Mouse (Mus musculus) kidney, postnatal 4 days (tissue): Measurements from ENCODE around the gene Lgi1.

ENCODE experiments used
- DNase-seq, 2 experiments: peaks; one replicate each; pipeline ENCODE4 v3.0.0; 2021; ENCODE audit warnings: mixed read lengths in 2 of 2

Lgi1 gene

DNA sequence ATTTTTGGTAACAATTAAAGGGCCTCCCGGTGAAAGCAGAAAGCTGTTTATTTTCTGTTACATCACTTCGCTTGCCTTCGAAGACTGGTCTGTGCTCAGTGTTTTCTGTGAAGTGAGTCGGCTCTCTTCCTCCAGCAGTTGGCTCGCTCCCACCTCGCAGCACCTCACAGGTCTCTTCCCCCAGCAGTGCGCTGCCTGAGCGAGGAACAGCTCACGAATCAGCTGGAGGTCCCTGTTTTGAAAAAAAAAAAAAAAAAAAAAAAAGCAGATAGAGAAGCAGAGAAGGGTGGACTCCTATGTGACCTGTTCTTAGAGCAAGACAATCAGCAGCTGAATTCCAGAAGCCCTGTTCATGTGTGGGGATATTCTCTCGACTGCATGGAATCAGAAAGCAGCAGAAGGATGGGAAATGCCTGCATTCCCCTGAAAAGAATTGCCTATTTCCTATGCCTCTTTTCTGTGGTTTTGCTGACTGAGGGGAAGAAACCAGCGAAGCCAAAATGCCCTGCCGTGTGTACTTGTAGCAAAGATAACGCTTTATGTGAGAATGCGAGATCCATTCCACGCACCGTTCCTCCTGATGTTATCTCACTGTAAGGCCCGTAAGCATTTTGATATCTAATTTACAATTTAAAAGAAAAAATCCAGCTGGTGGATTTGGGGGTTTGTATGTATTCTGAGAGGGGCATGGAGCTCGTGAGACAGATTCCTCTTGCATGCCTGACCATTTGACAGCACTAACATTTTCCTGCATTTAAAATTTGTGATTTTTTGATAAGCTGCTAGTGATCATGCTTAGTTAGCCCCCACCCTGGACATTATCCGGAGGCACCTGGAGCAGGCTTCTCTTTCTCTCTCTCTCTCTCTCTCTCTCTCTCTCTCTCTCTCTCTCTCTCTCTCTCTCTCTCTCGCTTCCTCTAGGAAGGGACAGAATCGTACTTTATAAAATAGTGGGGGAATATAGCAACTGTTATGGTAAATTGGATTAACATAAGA is at the start of gene Lgi1:
Lgi1 (plus strand) TSS at position 32 of the 996 bp plus-strand sequence.
- peak in 1 of 2 experiments; percentile 11 for DNase-seq

DNA sequence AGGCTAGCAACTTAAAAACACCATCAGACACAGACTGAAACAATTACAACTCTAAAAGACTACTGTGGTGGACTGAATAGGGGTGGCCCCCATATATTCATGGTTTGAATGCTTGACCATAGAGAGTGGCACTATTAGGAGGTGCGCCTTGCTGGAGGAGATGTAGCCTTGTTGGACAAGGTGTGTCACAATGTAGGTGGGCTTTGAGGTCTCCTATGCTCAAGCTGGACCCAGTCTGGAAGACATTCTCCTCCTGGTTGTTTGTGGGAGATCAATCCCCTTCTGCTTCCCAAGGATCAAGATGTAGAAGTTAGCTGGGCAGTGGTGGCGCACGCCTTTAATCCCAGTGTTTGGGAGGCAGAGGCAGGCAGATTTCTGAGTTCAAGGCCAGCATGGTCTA is 46.6 kb upstream of the Lgi1 start:
- DNase-seq: no peak

DNA sequence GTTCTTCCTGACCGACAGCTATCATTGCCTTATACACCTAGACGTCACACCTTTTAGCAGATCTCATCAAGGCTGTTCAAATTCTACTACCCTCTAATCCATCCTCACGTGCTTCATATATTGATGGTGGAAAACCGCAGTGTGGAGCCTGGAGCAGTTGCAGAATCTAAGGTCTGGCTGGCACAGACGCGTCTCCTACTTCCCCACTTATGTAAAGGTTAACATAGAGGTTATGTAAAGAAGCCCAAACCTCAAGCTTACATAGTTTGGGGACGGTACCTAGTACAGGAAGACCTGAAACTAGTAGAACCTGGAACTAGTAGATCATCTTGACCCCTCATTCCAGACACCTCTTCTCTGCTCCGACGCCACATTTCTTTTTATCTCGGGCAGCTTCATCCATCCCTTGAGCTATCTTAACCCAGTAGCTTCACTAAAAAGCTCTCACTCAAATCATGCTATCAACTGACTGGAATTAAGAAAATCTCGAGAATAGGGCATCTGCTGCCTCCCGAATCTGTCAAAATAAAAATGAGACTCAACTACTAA is 40.9 kb upstream of the Lgi1 start:
- peak in 1 of 2 experiments; percentile 9 for DNase-seq

DNA sequence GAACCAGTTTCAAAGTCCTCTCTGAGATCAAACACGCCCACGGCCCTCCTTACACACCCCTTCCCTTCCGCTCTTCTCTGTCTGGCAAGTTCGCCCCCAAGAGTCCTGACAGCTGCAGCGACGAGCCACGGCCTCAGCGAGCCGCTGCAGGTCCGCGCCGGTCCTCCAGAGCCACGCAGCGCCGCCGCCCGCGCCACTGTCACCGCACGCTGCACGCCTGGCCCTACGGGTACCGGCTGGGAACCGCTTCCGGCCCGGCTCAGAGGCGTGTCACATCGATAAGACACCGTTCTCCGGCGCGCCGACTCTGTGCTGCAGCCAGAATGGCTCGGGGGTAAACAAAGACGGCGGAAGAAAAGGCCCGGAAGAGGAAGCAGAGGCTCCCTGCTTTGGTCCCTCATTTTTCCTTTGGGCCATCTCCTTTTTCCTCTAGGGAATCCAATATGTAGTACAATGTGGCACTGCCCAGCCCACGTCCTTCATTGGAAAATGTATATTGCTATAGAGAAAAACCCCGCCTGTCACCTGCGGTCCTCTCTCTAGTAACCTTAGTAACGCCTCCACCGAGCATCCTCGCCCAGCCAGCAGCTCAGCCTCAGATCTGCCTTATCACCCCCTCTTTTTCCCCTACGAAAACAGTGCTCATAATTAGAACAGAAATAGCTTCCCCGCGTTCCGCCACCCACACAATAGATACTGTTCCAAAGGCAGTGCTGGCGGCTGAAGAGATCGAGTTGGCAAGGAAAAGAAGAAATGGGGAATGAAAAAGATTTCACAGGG is 40.2 kb upstream of the Lgi1 start, which contains the start of gene Fra10ac1:
Fra10ac1 (minus strand) TSS at position 252 of the 780 bp plus-strand sequence.
- DNase-seq: peak; percentile 92 to 95

DNA sequence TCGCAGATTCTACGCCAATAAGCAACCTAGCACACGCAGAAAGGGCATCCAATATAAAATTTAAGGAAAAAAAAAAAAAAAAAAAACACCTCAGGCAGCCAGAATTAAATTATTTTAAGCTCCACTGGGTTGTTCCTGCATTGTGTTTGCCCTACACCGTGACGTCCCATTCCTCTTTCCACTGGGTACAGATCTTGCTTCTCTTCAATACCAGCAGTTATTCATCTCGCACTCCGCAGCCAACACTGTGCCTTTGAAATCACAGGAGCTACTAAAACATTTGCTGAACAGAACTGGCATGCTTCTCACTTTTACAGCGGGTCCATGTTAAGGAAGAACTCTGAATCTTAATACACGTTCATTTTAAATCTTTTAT is 39.7 kb upstream of the Lgi1 start:
- no peak for DNase-seq

DNA sequence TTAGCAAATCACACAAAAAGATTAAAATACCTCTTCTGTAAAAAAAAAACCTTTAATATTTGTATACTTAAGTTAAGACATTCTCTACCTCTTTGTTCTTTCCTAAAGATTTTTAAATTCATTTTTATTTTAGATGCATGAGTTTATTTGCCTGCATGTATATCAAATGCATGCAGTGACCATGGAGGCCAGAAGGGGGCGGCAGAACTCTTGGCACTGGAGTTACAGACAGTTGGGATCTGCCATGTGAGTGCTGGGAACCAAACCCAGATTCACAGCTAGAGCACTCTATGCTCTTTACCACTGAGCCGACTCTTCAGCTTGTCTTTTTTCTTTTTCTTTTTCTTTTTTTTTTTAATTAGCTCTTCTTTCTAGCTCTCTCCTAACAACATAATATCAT is 35.6 kb upstream of the Lgi1 start:
- DNase-seq: peak; percentile 19 to 27

DNA sequence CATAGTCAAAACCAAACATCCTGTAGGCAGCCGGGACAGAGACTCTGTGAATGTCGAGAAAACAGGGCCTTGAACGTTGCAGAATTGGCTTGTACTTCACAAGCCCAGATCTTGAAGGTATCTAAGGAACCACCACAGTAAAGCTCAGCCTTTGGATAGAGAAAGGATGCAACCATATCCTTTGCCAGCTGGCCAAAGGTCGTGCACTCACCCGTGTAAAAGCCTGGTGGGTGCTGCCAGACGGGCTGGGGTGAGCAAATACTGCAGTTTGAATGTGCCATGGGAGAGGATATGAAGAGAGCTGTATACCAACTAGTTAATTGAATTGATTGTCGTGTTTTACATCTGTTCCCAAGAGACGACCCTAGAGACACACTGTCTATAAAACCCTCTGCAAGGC is 32.2 kb upstream of the Lgi1 start:
- peak; percentile 9 to 16 for DNase-seq

DNA sequence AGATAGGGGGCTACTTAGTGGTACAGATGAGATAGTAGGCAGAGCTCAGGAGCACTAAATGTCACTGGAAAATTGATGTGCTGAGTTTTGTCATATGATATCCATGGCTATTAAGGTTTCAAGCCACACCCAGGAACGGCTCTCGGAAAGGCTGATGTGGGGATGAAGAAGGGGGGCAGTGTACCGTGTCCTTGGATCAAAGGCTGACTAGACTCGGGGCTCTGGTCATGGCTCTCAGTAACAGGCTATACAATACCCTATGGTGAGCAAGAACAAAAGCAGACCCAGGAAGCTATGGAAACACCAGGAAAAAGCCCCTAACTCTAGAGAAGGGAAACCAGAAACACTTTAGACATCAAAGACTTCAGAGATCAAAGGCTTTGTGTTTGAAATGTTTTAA is 31.8 kb upstream of the Lgi1 start:
- DNase-seq: no peak

DNA sequence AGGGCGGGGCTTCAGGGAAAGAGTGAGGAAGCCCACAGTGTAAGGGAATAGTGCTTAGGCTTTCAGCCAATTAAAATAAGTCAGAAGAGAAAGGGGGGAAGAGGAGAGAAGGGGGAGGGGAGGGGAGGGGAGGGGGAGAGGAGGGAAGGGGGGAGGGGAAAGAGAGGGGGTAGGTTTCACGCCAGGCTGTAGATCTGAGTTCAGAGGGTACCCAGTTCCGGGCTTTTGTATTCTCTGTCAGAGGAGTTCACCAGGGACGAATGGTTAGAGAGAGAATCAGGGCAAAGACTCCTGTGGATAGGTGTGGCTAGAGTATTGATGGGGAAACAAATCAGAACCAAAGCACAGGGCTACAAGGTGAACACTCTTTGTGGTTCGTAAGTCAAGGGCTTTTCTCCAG is 27.8 kb upstream of the Lgi1 start:
- DNase-seq: no peak

DNA sequence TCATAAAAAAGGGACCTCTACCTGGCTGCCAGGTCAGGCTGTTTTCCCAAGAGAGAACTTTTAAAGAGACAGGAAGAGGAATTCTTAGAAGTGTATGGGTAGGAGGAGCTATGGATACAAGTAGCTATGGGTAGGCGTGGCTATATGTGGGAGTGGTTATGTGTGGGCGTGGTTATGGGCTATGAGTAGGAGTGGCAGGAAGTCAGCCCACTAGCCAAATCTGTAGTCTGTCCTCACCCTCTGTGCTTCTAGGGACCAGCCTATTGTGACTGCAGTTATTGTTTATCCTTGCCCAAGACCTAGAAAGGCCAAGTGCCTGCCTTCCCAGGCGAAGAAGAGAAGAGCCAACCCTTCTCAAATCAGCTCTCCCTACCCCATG is 26.5 kb upstream of the Lgi1 start:
- DNase-seq: peak; percentile 26 to 30

DNA sequence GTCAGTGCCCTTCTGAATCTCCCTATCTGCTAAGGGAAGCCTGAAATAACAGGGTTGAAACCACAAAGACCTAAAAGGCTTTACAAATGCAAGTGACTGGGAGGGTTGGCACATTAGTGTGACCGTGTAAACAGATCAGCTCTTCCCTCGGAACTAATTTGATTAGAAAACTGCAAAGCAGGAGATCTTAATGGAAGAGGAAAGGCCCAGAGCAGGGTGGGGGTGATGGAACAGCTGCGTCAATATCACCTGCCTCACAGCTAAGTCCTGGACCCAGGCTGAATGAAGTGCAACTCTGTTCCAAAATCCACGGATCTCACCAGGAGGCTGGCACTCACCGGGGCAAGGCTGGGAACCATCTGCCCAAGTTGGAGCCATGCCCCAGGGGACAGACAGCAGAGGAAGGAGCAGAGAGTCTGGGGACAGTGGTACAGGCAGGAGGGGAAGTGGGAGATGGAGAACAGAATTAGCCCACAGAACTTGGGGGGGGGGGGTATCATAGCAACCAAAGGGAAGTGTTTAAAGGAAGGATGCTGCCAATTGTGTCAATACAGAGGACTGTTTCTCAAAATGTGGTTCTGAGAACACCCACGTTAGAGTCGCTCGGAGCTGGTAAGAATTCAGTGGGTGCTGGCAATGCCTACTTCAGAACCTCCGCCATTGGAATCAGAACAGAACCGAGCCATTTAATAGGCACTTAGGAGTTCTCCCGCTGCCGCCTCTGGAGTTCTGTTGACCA is 26.0 kb upstream of the Lgi1 start:
- DNase-seq: no peak

DNA sequence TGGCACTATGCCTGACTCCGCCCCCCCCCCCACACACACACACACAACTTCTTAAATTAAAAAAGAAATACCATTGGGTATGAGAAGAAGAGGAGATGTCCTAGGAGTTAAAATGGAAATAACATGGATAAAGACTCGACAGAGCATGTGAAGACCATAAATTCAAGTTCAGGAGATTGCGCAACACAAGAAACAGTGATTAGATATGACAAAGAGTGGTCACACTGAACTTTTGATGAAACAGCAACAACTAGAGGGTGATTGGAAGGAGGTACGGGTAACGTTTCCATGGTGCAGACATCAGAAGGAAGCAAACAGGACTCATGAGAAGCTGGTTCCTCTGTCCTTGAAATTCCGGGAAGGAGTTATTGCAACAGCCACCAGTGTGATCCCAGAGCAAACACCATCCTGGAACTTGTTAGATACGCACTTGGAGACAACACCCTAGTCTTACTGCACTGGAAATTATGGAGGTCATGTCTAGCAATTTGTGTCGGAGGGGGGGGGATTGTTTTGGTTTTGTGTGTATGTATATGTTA is 22.0 kb upstream of the Lgi1 start:
- no peak for DNase-seq

DNA sequence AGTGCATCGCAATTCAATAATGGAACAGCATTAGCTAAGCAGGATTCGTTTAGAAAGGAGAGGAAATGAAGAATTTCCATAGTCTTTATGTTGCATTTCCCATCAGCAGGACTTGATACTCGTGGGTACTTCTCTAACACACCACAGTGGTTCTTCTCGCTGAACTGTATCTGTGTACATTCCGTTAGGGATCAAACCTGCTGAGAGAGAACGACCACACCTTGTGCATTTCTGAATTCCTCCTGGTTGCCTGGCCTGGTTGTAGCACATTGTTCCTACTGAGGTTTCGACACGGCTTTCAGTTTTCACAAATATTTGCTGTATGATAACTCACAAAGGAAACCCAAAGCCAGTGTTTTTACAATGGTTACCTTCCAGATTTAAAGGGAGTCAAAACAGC is 19.6 kb upstream of the Lgi1 start:
- no peak for DNase-seq

DNA sequence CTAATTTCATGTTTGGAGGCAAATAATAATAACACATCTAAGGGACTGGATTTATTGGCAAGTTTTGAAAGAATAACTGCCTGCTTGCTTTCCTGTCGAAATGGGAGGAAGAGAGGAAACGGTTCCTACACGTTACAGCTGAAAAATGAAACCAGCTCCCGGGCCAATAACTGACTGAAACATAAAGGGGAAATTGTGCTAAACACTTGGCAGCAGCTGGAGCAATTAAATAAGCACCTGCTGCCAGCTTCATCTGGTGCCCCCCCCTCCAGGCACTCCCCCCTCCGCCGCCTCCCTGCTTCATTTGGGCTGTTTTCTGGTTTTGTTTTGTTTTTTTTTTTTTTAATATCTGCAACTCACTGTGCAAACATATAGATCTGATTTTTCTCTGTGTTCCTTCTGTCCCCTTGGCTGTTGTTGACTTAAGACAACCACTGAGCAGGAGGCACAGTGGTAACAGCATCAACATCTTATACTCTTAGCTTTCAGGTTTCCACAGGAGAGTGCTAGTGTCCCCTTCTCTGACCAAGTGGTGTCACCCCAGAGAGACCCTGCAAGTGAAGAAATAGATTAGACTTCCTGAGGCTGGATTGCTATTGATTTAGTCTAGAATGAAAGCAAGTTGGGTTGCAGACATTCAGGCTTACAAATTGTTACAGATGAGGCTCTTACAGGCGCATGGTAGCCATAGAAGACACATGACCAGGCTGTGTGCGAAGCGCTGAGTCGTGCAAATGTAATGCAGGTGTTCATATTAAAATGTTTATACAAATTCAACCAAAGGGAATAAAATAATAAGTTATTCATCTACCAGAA is 18.8 kb upstream of the Lgi1 start:
- no peak for DNase-seq

DNA sequence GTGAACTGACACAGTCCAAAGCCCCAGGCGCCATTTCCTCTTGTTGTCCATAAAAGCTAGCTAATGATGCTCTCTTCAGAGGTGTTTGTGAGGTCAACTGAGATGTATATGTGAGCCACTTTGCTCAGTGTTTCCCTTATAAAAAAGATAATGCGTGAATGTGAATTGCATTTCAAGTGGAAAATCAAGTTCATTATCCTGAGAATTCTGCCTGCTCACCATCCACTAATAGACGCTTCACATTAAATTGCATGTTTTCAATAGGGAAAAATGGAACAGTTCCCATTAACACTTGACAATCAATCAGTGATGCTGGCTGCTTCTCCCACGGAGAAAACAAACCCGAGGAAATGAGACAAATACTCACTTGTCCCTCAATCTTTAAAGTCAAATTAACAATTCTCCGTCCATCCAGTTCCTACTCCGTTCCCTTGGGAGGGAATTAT is 18.1 kb upstream of the Lgi1 start:
- DNase-seq: no peak

DNA sequence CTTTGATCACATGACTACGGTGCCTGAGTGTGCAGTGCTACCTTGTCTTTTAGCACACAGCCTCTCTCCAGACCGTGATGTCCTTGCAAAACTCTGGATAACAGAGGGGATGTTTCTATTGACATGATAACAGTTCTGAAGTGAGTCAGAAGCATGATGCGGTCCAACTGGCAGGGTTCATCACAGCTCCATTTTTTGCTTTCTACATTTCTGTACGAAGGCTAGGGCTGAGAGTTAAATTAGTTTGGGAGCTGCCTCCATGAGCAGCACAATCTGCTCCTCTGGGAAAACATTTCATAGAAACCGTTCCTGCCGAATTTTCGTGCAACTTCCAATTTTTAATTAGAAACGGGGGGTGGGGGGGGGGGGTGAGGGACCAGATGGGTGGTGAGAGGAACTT is 14.7 kb upstream of the Lgi1 start:
- DNase-seq: no peak

DNA sequence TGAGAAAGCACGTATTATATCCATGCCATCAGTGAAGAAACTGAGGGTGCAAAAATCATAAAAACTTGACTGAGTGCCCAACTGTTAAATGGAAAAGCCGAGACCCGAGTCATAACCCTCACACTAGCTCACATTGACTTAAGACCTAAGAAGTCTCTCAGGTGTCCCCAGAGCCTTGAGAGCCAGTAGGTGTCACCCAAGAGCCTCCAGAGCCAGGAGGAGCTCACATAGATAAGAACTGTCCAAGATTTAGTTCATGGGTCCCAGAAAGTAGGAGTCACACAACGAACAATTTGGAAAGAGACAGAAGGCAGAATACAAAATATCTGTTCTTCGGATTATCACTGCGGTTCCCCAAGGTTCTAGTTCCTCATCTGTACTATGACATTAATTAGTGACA is 10.5 kb upstream of the Lgi1 start:
- DNase-seq: peak; percentile 67 to 69

DNA sequence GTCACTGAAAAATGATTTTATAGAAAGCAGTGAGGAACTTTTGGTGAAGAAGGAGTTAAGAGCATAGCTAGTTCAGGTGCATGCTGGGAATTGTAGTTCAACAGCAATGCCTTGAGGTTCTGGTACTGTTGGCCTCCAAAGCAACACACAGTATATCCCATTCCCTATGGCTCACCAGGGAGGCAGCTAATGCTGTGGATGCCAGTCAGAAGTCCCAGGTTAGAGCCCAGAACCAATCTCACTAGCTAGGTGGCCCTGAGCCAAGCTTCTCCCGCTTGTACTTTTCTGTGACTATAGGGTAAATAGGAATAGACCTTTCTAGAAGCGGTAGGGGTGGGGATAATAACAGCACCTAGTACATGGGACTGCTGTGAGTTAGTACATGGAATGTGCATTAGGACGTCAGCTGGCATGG is 5.7 kb upstream of the Lgi1 start:
- no peak for DNase-seq

DNA sequence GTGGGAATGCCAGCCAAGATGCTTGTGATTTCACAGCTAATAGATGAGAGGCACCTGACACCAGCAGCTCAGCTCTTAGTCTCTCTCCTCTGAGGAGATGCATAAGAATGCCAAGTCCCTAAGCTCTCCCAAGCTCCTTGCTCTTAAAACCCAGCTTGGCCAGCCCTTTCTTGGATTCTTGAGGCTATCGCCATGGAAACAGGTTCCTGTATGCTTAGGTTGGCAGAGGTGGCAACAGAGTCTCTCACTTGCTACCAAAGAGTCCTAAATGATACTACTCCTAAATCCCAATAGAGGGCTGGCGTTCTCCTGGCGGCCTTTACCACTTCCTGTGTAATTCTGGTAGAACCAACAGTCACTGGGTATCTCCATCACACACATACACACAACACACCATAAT is 4.9 kb upstream of the Lgi1 start:
- no peak for DNase-seq

DNA sequence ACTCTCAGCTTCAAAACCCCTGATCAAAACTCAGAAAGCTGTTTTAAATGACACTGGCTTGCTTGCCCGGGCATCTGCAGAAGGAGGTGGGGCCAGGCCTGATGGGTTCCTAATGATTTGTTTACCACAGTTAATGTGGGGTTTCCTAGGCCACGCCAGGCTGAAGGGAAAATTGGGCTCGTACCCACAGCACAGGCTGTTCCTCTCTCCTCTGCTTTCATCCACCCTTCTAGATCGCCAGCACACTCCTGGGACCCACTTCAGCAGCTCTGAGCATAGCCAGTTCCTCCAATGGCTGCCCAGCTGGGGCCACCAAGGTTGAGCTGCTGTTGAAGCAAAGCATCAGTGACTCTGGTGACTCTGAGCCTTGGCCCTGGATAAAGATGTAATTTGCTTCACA is 4.0 kb upstream of the Lgi1 start:
- no peak for DNase-seq

DNA sequence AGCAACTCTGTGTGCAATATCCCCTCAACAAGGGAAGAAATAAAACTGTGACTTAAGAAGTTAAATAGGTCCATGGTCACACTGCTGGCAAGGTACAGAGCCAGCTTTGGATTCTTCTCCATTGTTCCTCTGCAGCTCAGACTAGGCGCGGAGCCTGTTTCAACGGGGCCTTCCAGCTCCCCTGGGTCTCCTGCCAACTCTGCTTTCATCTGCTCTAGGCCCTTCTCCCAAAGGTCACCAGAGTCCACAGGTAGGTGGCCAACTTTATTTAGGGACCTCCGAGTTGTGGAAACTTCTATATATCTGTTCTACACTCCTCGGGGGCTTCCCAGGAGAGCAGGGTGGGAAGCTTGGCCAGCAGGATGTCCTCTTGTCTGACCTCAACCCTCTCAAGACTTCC is 3.0 kb upstream of the Lgi1 start:
- DNase-seq: no peak
